Mouse (Mus musculus): Measurements from ENCODE around the gene Rint1. TPM values are rescaled to one million over a fixed set of nuclear protein-coding genes. Genes with fewer than 3 reads are reported as not detected.

Rint1 gene
- polyA plus RNA-seq, 1 experiment from 2014 or later, result 27.4 TPM

DNA sequence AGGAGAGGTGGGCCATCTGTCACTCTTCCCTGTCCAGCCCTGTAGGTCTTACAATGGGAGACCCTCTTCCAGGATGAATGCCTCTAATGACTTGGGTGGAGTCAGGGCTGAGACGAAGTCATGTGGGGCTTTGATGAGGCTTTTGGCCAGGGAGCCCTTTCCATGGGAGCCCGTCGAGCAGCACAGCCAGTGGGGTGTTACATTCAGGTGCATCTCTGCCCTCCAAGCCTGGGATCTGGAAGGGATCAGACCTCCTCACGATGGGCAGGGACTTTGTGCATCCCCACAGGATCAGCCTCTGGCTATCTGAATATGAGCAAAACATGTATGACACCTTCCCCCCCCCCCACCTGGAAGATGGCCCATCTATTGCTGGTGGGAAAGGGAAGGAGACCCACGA is 72.4 kb downstream of the Rint1 start:
- Histone ChIP-seq H3K9ac (replicated peaks; ENCODE audit: low read length) (no peak overlapping the region), H3K9me3 (replicated peaks; ENCODE audit: control insufficient read depth, low read length) (no peaks in the 10 kb centered on the region), H3K4me2 (ENCODE audit: low read depth, low read length) (no peak overlapping the region), H3K27ac (replicated peaks; ENCODE audit: low read depth, low read length) (no peak overlapping the region), H3K36me3 (replicated peaks; ENCODE audit: control insufficient read depth, insufficient read depth, low read depth, low read length) (peaks cover 10% of the 10 kb centered on the region), H3K27me3 (ENCODE audit: control insufficient read depth, insufficient read depth, low read length) (no peaks in the 10 kb centered on the region), H3K4me3 (ENCODE audit: low read depth, low read length) (no peak overlapping the region), H3K4me1 (ENCODE audit: control insufficient read depth, insufficient read depth, low read length) (no peaks in the 10 kb centered on the region)
- DNase-seq (ENCODE audit: low spot score) (no peak), ATAC-seq (replicated peaks; ENCODE audit: insufficient number of reproducible peaks, low FRiP score, low TSS enrichment, low read depth) (no peak)
- WGBS, result 91% methylated on average over 5 of the region's 5 CpGs

- Histone ChIP-seq H3K4me3 (ENCODE audit: low read depth, low read length) (no peak overlapping the region), H3K9ac (replicated peaks; ENCODE audit: low read length) (no peak overlapping the region), H3K4me1 (ENCODE audit: control insufficient read depth, insufficient read depth, low read length) (no peaks in the 10 kb centered on the region), H3K27me3 (ENCODE audit: control insufficient read depth, insufficient read depth, low read length) (no peaks in the 10 kb centered on the region), H3K27ac (replicated peaks; ENCODE audit: low read depth, low read length) (no peak overlapping the region), H3K9me3 (replicated peaks; ENCODE audit: control insufficient read depth, low read length) (no peaks in the 10 kb centered on the region), H3K36me3 (replicated peaks; ENCODE audit: control insufficient read depth, insufficient read depth, low read depth, low read length) (no peaks in the 10 kb centered on the region; the same call in 1 of the 2 replicates), H3K4me2 (ENCODE audit: low read depth, low read length) (no peak overlapping the region)
- ATAC-seq (replicated peaks; ENCODE audit: insufficient number of reproducible peaks, low FRiP score, low TSS enrichment, low read depth) (no peak), DNase-seq (ENCODE audit: low spot score) (no peak)
- 90% methylated on average over 9 of the region's 9 CpGs for WGBS
Observed at GRCm38 (mm10) chr5:23861721-23862120, 74.2 kb downstream of the Rint1 start.

- 82% methylated on average over 5 of the region's 5 CpGs for WGBS
- H3K4me1 ChIP-seq (ENCODE audit: control insufficient read depth, insufficient read depth, low read length), result no peaks in the 10 kb centered on the region
- no peak for ATAC-seq (replicated peaks; ENCODE audit: insufficient number of reproducible peaks, low FRiP score, low TSS enrichment, low read depth)
Observed at GRCm38 (mm10) chr5:23862291-23862690, 74.8 kb downstream of the Rint1 start.

GRCm38 (mm10) chr5:23863166-23864053 is 75.9 kb downstream of the Rint1 start:
- H3K4me1 ChIP-seq (ENCODE audit: control insufficient read depth, insufficient read depth, low read length), result no peaks in the 10 kb centered on the region

More at GRCm38 (mm10) chr5:23862291-23862690, 74.8 kb downstream of the Rint1 start:
- H3K9ac ChIP-seq (replicated peaks; ENCODE audit: low read length), result no peak overlapping the region
- H3K27me3 ChIP-seq (ENCODE audit: control insufficient read depth, insufficient read depth, low read length), result no peaks in the 10 kb centered on the region
- H3K4me3 ChIP-seq (ENCODE audit: low read depth, low read length), result no peak overlapping the region
- no peaks in the 10 kb centered on the region; the same call in 1 of the 2 replicates for H3K36me3 ChIP-seq (replicated peaks; ENCODE audit: control insufficient read depth, insufficient read depth, low read depth, low read length)
- no peak for DNase-seq (ENCODE audit: low spot score)
- no peak overlapping the region for H3K4me2 ChIP-seq (ENCODE audit: low read depth, low read length)
- H3K9me3 ChIP-seq (replicated peaks; ENCODE audit: control insufficient read depth, low read length), result no peaks in the 10 kb centered on the region
- no peak overlapping the region for H3K27ac ChIP-seq (replicated peaks; ENCODE audit: low read depth, low read length)

DNA sequence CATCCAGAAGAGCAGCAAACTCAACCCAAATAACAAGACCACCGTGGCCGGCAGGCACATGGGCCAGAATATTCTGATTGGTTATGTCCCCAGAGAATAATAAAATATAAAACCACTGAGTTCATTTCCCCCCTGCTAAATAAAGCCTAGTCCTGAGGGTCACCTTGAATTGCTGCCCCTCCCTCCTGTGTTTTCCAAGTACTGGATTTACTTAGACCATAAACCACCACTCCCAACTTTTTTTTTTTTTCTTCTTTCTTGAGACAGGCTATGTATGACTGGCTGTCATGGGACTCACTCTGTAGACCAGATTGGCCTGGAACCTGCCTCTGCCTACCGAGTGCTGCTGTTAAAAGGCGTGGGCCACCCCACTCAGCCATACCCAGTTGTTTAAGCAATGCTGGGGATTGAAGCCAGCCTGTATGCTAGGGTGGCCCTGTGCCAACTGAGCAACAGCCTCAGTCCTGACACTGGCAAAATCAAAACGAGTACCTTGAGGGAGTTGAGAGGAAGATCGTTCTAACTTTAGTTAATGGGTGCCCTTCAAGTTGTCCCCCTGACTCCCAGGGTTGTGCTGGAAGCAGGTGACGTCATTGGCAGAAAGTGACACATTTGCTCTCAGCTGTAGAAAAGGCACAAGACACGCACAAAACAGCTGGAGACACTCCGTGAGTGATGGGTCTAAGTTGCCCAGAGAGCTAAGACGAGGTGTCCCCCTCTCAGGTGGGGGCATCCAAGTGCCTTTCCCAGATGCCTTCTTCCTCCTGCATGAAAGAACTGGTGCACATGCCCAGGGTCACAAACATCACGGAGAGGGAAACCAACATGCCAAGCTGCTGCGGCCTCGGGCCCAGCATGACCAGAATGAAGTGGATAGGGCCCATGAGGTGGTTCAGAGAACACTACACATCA is 76.8 kb downstream of the Rint1 start:
- 87% methylated on average over 13 of the region's 13 CpGs for WGBS
- Histone ChIP-seq H3K4me1 (ENCODE audit: control insufficient read depth, insufficient read depth, low read length) (no peaks in the 10 kb centered on the region), H3K9me3 (replicated peaks; ENCODE audit: control insufficient read depth, low read length) (no peaks in the 10 kb centered on the region), H3K27me3 (ENCODE audit: control insufficient read depth, insufficient read depth, low read length) (no peaks in the 10 kb centered on the region), H3K4me2 (ENCODE audit: low read depth, low read length) (no peak overlapping the region), H3K27ac (replicated peaks; ENCODE audit: low read depth, low read length) (no peak overlapping the region), H3K36me3 (replicated peaks; ENCODE audit: control insufficient read depth, insufficient read depth, low read depth, low read length) (no peaks in the 10 kb centered on the region; the same call in 1 of the 2 replicates), H3K4me3 (ENCODE audit: low read depth, low read length) (no peak overlapping the region), H3K9ac (replicated peaks; ENCODE audit: low read length) (no peak overlapping the region)
- ATAC-seq (replicated peaks; ENCODE audit: insufficient number of reproducible peaks, low FRiP score, low TSS enrichment, low read depth), result no peak
- DNase-seq (ENCODE audit: low spot score), result no peak

More at GRCm38 (mm10) chr5:23863166-23864053, 75.9 kb downstream of the Rint1 start:
- Histone ChIP-seq H3K9ac (replicated peaks; ENCODE audit: low read length) (no peak overlapping the region), H3K27ac (replicated peaks; ENCODE audit: low read depth, low read length) (no peak overlapping the region), H3K4me2 (ENCODE audit: low read depth, low read length) (no peak overlapping the region), H3K27me3 (ENCODE audit: control insufficient read depth, insufficient read depth, low read length) (no peaks in the 10 kb centered on the region), H3K36me3 (replicated peaks; ENCODE audit: control insufficient read depth, insufficient read depth, low read depth, low read length) (no peaks in the 10 kb centered on the region; the same call in 1 of the 2 replicates), H3K9me3 (replicated peaks; ENCODE audit: control insufficient read depth, low read length) (no peaks in the 10 kb centered on the region), H3K4me3 (ENCODE audit: low read depth, low read length) (no peak overlapping the region)
- 82% methylated on average over 7 of the region's 7 CpGs for WGBS
- no peak for DNase-seq (ENCODE audit: low spot score)
- no peak for ATAC-seq (replicated peaks; ENCODE audit: insufficient number of reproducible peaks, low FRiP score, low TSS enrichment, low read depth)

DNA sequence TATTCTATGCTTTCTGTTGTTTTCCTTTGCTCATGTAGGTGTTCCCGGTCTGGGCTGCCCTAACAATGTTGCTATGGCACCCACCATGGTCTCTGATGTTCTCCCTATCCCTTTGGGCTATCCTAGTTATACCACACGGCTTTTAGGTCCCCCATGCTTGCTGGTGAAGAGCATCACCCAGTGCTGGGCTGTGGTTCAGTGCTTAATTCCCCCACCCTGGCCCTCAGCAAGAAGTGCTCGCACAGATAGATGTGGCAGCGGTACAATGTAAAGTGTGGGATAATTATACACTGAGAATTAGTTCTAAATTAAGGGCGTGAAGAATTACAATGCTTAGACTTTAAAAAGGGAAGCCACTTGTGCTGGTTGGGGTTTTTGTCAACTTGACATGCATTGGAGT is 78.4 kb downstream of the Rint1 start:
- no peak overlapping the region for H3K4me3 ChIP-seq (ENCODE audit: low read depth, low read length)
- WGBS, result 88% methylated on average over 5 of the region's 5 CpGs
- DNase-seq (ENCODE audit: low spot score) (no peak), ATAC-seq (replicated peaks; ENCODE audit: insufficient number of reproducible peaks, low FRiP score, low TSS enrichment, low read depth) (no peak)
- H3K27ac ChIP-seq (replicated peaks; ENCODE audit: low read depth, low read length), result no peak overlapping the region
- no peaks in the 10 kb centered on the region for H3K36me3 ChIP-seq (replicated peaks; ENCODE audit: control insufficient read depth, insufficient read depth, low read depth, low read length)
- no peaks in the 10 kb centered on the region for H3K4me1 ChIP-seq (ENCODE audit: control insufficient read depth, insufficient read depth, low read length)
- H3K27me3 ChIP-seq (ENCODE audit: control insufficient read depth, insufficient read depth, low read length), result no peaks in the 10 kb centered on the region
- H3K9me3 ChIP-seq (replicated peaks; ENCODE audit: control insufficient read depth, low read length), result no peaks in the 10 kb centered on the region
- H3K9ac ChIP-seq (replicated peaks; ENCODE audit: low read length), result no peak overlapping the region
- no peak overlapping the region for H3K4me2 ChIP-seq (ENCODE audit: low read depth, low read length)
